Mouse (Mus musculus): ENCODE results near the gene Btn1a1. TPM values are rescaled to one million over a fixed set of nuclear protein-coding genes. Genes with fewer than 3 reads are reported as not detected.

The Btn1a1 gene
- polyA plus RNA-seq, 1 experiment from 2014 or later = not detected

DNA sequence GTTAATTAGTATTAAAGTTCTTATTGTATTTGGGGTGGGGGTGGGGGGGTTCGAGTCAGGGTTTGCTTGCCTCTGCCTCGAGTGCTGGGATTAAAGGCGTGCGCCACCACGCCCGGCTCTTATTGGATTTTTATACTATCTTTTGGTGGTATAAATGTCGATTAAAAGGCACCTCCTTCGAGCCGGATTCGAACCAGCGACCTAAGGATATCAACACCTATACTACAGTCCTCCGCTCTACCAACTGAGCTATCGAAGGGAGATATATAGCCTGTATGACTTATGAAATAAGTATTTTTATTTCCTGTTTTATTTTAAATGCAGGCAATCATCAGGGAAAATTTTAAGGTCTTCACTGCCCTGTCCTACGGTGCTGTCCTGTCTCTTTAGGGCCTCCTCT is 38.8 kb downstream of the Btn1a1 start:
- no peak overlapping the region for H3K4me3 ChIP-seq
- no peaks in the 10 kb centered on the region for H3K9me3 ChIP-seq
- no peak overlapping the region for H3K27ac ChIP-seq (replicated peaks)
- H3K4me2 ChIP-seq (replicated peaks) = no peak overlapping the region
- H3K4me1 ChIP-seq = peaks cover 23% of the 10 kb centered on the region
- WGBS = 11% methylated on average over 14 of the region's 14 CpGs
- no peak for ATAC-seq (ENCODE audit: low FRiP score, low read depth)
- H3K27me3 ChIP-seq = no peaks in the 10 kb centered on the region
- H3K36me3 ChIP-seq = peaks cover 5% of the 10 kb centered on the region
- H3K9ac ChIP-seq (replicated peaks) = no peak overlapping the region

DNA sequence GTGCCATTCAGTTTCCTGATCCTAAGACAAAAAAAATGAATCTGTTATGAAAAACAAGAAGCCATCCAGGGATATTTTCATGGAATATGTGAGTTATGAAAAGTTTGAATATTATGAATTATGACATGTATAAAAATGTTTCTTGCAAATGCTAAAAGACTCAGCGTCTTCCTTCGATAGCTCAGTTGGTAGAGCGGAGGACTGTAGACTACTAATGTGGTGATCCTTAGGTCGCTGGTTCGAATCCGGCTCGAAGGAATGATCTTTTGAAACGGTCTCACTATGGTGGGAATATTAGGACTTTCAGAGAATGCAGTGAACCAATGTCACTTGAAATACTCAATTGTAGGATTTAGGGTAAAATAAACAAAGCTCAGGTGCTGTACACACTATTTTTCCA is 39.4 kb downstream of the Btn1a1 start:
- H3K4me2 ChIP-seq (replicated peaks) = no peak overlapping the region
- H3K4me3 ChIP-seq = no peak overlapping the region
- WGBS = 3% methylated on average over 8 of the region's 8 CpGs
- no peaks in the 10 kb centered on the region for H3K27me3 ChIP-seq
- no peak overlapping the region for H3K9ac ChIP-seq (replicated peaks)
- H3K4me1 ChIP-seq = peaks cover 23% of the 10 kb centered on the region
- H3K36me3 ChIP-seq = peaks cover 10% of the 10 kb centered on the region
- H3K9me3 ChIP-seq = no peaks in the 10 kb centered on the region
- no peak for ATAC-seq (ENCODE audit: low FRiP score, low read depth)
- no peak overlapping the region for H3K27ac ChIP-seq (replicated peaks)

DNA sequence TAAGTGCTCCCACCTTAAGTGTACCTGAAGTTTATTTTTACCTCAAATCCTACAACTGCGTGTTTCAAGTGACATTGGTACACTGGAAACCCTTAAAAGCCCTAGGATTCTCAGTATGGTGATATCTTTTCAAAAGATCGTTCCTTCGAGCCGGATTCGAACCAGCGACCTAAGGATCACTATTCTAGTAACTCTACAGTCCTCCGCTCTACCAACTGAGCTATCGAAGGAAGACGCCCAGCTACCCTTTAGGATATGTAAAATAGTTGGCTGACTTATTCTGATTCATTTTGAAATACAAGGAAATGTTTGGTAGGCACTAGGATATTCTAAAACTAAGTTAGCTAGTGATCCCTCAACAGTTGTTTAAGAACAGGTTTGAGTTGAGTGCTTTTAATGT is 40.2 kb downstream of the Btn1a1 start:
- ATAC-seq (ENCODE audit: low FRiP score, low read depth) = no peak
- no peaks in the 10 kb centered on the region for H3K27me3 ChIP-seq
- peaks cover 19% of the 10 kb centered on the region for H3K36me3 ChIP-seq
- H3K4me1 ChIP-seq = peaks cover 23% of the 10 kb centered on the region
- H3K4me3 ChIP-seq = no peak overlapping the region
- no peak overlapping the region for H3K27ac ChIP-seq (replicated peaks)
- H3K4me2 ChIP-seq (replicated peaks) = 0 out of 2 replicates have a peak overlapping the region, but pooled peaks have one; percentile 93
- 2% methylated on average over 9 of the region's 9 CpGs for WGBS
- no peaks in the 10 kb centered on the region for H3K9me3 ChIP-seq
- H3K9ac ChIP-seq (replicated peaks) = no peak overlapping the region

DNA sequence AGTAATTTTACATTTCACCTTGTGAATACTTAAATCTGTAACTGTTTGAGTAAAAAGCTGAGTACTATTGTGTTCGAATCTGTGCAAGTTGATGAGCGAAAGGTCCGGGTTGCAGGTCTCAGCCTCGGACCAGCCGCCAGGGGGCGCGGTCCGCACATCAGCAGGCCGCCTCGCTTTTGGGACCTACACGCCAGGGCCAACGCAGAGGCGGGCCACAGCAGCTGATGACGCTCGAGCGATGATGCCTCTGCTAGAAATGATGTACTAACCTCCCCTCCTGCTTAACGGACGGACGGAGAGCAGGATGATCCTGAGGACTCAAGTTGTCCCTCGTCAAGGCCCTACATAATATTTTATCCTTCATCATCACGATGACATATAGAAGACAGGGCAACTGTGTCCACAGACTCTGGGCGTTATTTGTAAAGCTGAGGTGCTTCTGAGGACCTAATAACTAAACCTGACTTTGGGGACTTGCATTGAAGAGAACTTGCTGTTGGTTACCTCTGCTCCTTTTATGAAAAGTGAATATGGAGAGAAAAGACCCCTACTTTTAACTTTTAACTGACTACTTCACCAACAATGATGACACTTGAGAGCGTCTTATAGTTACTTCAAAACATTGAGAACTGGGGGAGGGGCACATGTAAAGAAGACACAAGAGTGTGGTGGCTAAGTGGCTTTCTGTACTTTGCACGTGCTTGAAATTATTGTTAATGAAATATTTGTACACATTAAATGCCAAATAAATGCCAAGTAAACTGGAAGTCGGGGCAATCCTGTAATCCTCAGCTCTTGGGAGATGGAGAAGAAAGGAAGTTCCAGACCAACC is 41.0 kb downstream of the Btn1a1 start:
- no peaks in the 10 kb centered on the region for H3K9me3 ChIP-seq
- peak overlapping the region; percentile 25 for H3K4me3 ChIP-seq
- H3K4me1 ChIP-seq = peaks cover 21% of the 10 kb centered on the region
- H3K36me3 ChIP-seq = peaks cover 26% of the 10 kb centered on the region
- no peak overlapping the region for H3K27ac ChIP-seq (replicated peaks)
- WGBS = 2% methylated on average over 25 of the region's 25 CpGs
- peak; percentile 75 for ATAC-seq (ENCODE audit: low FRiP score, low read depth)
- no peak overlapping the region; the same call in 1 of the 2 replicates for H3K9ac ChIP-seq (replicated peaks)
- H3K27me3 ChIP-seq = no peaks in the 10 kb centered on the region
- H3K4me2 ChIP-seq (replicated peaks) = peak overlapping the region; percentile 93

DNA sequence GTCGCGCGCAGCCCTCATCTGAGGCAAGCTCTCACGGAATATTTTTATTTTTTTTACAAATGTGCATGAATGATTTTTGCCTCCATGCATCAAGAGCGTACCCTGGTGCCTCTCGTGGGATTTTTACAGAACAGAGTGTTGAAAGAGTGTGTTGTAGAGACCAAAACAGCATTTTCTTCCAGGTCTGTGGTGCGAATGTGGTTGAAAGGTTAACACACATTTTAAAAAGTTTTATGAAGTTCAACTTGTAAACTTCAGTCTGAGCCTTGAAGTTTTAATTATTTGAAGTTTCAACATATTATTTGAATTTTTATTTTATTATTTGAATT is 41.7 kb downstream of the Btn1a1 start:
- Histone ChIP-seq H3K36me3 (peaks cover 31% of the 10 kb centered on the region), H3K4me1 (peaks cover 16% of the 10 kb centered on the region), H3K27ac (replicated peaks) (peak overlapping the region; percentile 68), H3K9me3 (no peaks in the 10 kb centered on the region), H3K9ac (replicated peaks) (peak overlapping the region; percentile 76; the same call in 1 of the 2 replicates), H3K4me2 (replicated peaks) (peak overlapping the region; percentile 93), H3K4me3 (peak overlapping the region; percentile 86), H3K27me3 (no peaks in the 10 kb centered on the region)
- 0% methylated on average over 7 of the region's 7 CpGs for WGBS
- ATAC-seq (ENCODE audit: low FRiP score, low read depth) = peak; percentile 78

DNA sequence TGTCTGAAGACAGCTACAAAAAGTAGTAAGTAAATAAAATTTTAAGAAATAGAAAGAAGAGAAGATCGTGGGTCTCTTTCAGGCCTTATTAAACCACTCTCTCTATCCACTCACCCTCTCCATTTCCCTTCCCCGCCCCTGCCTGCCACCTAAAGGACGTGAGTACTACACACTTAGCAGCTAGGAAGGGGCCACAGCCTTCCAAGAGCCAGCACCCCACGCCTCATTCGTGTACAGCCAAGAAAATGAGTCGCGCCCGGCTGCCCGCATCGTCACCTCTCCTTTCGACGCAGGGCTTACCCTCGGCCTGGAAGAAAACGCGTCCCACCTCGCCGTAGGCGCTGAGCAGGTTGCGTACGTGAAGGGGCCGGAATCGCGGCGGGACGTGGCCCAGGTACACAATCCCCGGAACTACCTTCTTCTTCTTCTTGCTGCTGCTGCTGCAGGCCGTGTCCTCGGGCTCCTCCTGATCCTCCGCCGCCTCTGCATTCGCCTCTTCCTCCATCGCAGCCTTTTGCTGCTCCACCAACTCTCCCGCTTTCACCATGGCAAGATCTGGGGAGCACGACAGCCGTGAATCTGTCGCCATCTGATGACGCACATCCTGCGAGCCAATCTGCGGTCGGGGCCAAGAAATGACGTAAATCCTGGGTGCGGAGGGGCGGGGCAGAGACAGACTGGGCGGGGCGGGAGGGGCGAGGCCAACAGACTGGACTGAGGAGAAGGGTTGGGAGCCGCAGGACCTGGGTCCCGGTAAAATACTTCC is 42.2 kb downstream of the Btn1a1 start, which contains the start of gene Abt1:
TSS of gene Abt1 (minus strand) at position 581 of the 766 bp plus-strand sequence.
- WGBS = under 1% methylated on average over 48 of the region's 48 CpGs
- peak; percentile 89 for ATAC-seq (ENCODE audit: low FRiP score, low read depth)

GRCm38 (mm10) chr13:23422351-23422750 is 43.4 kb downstream of the Btn1a1 start:
- Histone ChIP-seq H3K4me2 (replicated peaks) (peak overlapping the region; percentile 93), H3K36me3 (peaks cover 43% of the 10 kb centered on the region), H3K27ac (replicated peaks) (no peak overlapping the region), H3K9ac (replicated peaks) (no peak overlapping the region), H3K9me3 (no peaks in the 10 kb centered on the region), H3K4me3 (peak overlapping the region; percentile 86), H3K27me3 (no peaks in the 10 kb centered on the region), H3K4me1 (peaks cover 15% of the 10 kb centered on the region)
- WGBS = 93% methylated on average over 16 of the region's 16 CpGs
- no peak for ATAC-seq (ENCODE audit: low FRiP score, low read depth)

More for the DNA sequence above, 42.2 kb downstream of the Btn1a1 start, which contains the start of gene Abt1:
- Histone ChIP-seq H3K9me3 (no peaks in the 10 kb centered on the region), H3K4me1 (peaks cover 15% of the 10 kb centered on the region), H3K4me3 (peak within 1 kb of the TSS; percentile 86), H3K4me2 (replicated peaks) (peak within 1 kb of the TSS; percentile 93), H3K27ac (replicated peaks) (peak within 1 kb of the TSS; percentile 68), H3K27me3 (no peaks in the 10 kb centered on the region), H3K36me3 (peaks cover 36% of the 10 kb centered on the region), H3K9ac (replicated peaks) (peak within 1 kb of the TSS; percentile 76)

- 2% methylated on average over 28 of the region's 28 CpGs for WGBS
- peak overlapping the region; percentile 31; the same call in 1 of the 2 replicates for H3K9ac ChIP-seq (replicated peaks)
- no peaks in the 10 kb centered on the region for H3K9me3 ChIP-seq
- peaks cover 9% of the 10 kb centered on the region; the same call in 1 of the 2 replicates for H3K4me1 ChIP-seq
- H3K36me3 ChIP-seq = 0 out of 2 replicates have a peak, but pooled peaks cover 2% of the 10 kb centered on the region
- peaks cover 37% of the 10 kb centered on the region for H3K27me3 ChIP-seq
- H3K27ac ChIP-seq (replicated peaks) = no peak overlapping the region
- peak overlapping the region; percentile 60 for H3K4me2 ChIP-seq (replicated peaks)
- peak overlapping the region; percentile 41 for H3K4me3 ChIP-seq
- 0 out of 2 replicates have a peak, but pooled peaks have one; percentile 23 for ATAC-seq (ENCODE audit: low FRiP score, low read depth)
Measured at GRCm38 (mm10) chr13:23412630-23413521, 52.8 kb downstream of the Btn1a1 start.

DNA sequence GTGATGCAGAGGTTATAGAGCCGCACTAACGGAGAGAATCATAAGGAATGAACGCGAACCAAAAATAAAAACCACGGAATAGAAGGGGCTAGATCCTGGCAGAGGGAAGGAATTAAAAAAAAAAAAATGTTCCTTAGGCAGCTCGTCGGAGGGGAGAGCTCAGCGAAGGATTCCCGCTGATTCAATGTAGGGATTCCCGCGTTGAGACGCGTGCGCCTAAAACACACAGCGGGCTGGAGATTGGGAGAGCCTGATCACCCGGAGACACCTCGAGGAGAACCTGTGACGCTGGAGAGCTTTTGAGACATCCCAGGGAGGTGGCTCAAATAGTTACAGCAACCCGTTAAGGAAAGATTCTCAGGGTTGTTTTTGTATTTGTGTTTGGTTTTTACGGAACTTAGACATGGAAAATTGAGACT is 53.5 kb downstream of the Btn1a1 start:
- WGBS = under 1% methylated on average over 20 of the region's 20 CpGs
- Histone ChIP-seq H3K4me1 (peaks cover 9% of the 10 kb centered on the region; the same call in 1 of the 2 replicates), H3K27me3 (peaks cover 37% of the 10 kb centered on the region), H3K4me2 (replicated peaks) (peak overlapping the region; percentile 60), H3K4me3 (peak overlapping the region; percentile 41), H3K36me3 (no peaks in the 10 kb centered on the region), H3K9me3 (no peaks in the 10 kb centered on the region), H3K9ac (replicated peaks) (peak overlapping the region; percentile 31; the same call in 1 of the 2 replicates), H3K27ac (replicated peaks) (no peak overlapping the region)
- ATAC-seq (ENCODE audit: low FRiP score, low read depth) = peak; percentile 34; the same call in 1 of the 2 replicates

DNA sequence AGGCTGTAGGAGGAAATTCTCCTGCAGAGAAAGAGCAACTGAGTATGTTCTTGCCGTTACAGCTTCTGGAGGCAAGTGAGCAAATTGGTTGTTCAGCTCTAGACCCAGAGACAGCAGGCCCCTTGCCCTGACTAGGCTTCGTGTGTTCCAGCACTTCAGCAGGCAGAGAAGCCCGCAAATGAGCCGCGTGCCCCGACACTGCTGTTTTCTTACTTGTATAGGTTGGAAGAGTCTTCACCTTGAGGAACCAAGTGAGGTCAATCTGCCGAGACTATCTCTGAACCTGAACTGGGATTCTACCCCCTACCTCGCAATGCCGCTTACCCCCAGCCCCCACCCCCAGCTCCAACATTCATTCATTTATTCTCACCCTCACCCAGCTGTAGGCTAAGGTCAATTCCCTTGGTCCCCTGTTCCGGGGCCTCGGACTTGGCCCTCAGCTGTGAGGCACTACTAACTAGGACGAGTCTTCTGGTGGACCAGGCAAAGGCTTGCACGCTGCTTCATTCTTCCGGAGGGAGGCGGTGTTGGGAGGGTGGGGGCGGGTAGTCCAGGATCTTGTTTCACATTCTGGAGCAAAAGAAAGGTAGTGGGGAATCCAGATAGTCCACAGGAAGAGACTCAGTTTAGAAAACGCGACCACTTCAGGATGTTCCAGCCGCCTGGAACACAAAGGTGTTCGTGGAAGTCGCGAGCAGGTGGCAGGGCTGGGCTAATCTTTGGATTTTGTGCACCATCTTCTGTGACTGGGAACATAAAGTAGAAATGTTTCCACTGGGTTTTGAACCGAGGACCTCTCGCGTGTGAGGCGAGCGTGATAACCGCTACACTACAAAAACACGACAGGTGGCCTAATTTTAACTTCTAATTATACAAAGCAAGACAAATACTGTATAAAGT is 54.1 kb downstream of the Btn1a1 start:
- H3K36me3 ChIP-seq = no peaks in the 10 kb centered on the region
- peaks cover 36% of the 10 kb centered on the region for H3K27me3 ChIP-seq
- no peak overlapping the region for H3K9ac ChIP-seq (replicated peaks)
- H3K27ac ChIP-seq (replicated peaks) = no peak overlapping the region
- peaks cover 9% of the 10 kb centered on the region; the same call in 1 of the 2 replicates for H3K4me1 ChIP-seq
- WGBS = 5% methylated on average over 29 of the region's 29 CpGs
- H3K9me3 ChIP-seq = no peaks in the 10 kb centered on the region
- ATAC-seq (ENCODE audit: low FRiP score, low read depth) = 0 out of 2 replicates have a peak, but pooled peaks have one; percentile 12
- peak overlapping the region; percentile 60 for H3K4me2 ChIP-seq (replicated peaks)
- peak overlapping the region; percentile 41 for H3K4me3 ChIP-seq

Measured in midbrain, embryonic 12.5 days (tissue).